Mouse (Mus musculus): ENCODE measurements around the gene Slc37a1.
"Not testable (repeated sequence)": the region's sequence is repeated elsewhere in the genome, so short reads cannot be mapped to it uniquely, and the experiment has no call there.

Gene Slc37a1

GRCm38 (mm10) chr17:31268016-31268415 is 18.6 kb upstream of the Slc37a1 start:
- no peak for DNase-seq (ENCODE audit: low spot score)

GRCm38 (mm10) chr17:31269761-31270160 is 16.8 kb upstream of the Slc37a1 start:
- no peak for DNase-seq (ENCODE audit: low spot score)

- no peak for DNase-seq (ENCODE audit: low spot score)
Measured at GRCm38 (mm10) chr17:31270246-31270645, 16.3 kb upstream of the Slc37a1 start.

- DNase-seq (ENCODE audit: low spot score) = not testable (repeated sequence)
Measured at GRCm38 (mm10) chr17:31270736-31271135, 15.9 kb upstream of the Slc37a1 start.

GRCm38 (mm10) chr17:31271136-31271851 is 15.3 kb upstream of the Slc37a1 start:
- DNase-seq (ENCODE audit: low spot score) = no peak

GRCm38 (mm10) chr17:31272416-31273165 is 14.0 kb upstream of the Slc37a1 start:
- no peak for DNase-seq (ENCODE audit: low spot score)

GRCm38 (mm10) chr17:31273631-31274030 is 13.0 kb upstream of the Slc37a1 start:
- DNase-seq (ENCODE audit: low spot score) = no peak

GRCm38 (mm10) chr17:31275181-31275580 is 11.4 kb upstream of the Slc37a1 start:
- DNase-seq (ENCODE audit: low spot score) = peak; percentile 69

GRCm38 (mm10) chr17:31276207-31276921 is 10.2 kb upstream of the Slc37a1 start:
- DNase-seq (ENCODE audit: low spot score) = no peak

GRCm38 (mm10) chr17:31276922-31277918 is 9.4 kb upstream of the Slc37a1 start, which contains the start of gene Rsph1:
Gene Rsph1, minus strand, starts transcription at chr17:31277383.
- DNase-seq (ENCODE audit: low spot score) = peak; percentile 94

- no peak for DNase-seq (ENCODE audit: low spot score)
Measured at GRCm38 (mm10) chr17:31277931-31278330, 8.7 kb upstream of the Slc37a1 start.

GRCm38 (mm10) chr17:31279541-31279940 is 7.1 kb upstream of the Slc37a1 start:
- DNase-seq (ENCODE audit: low spot score) = no peak

GRCm38 (mm10) chr17:31280269-31280668 is 6.3 kb upstream of the Slc37a1 start:
- no peak for DNase-seq (ENCODE audit: low spot score)

- no peak for DNase-seq (ENCODE audit: low spot score)
Measured at GRCm38 (mm10) chr17:31281830-31282686, 4.5 kb upstream of the Slc37a1 start.

- no peak for DNase-seq (ENCODE audit: low spot score)
Measured at GRCm38 (mm10) chr17:31282687-31283053, 3.9 kb upstream of the Slc37a1 start.

GRCm38 (mm10) chr17:31285867-31286266 is 725 bp upstream of the Slc37a1 start:
- no peak for DNase-seq (ENCODE audit: low spot score)

- DNase-seq (ENCODE audit: low spot score) = no peak
Measured at GRCm38 (mm10) chr17:31287216-31287615, 624 bp downstream of the Slc37a1 start.

- no peak for DNase-seq (ENCODE audit: low spot score)
Measured at GRCm38 (mm10) chr17:31288999-31289726, 2.6 kb downstream of the Slc37a1 start.

GRCm38 (mm10) chr17:31290311-31290710 is 3.7 kb downstream of the Slc37a1 start:
- no peak for DNase-seq (ENCODE audit: low spot score)

GRCm38 (mm10) chr17:31290859-31291258 is 4.3 kb downstream of the Slc37a1 start:
- DNase-seq (ENCODE audit: low spot score) = no peak

Data from T-cell, adult 2 months (primary cell).